Mouse (Mus musculus) embryonic facial prominence, embryonic 10.5 days (tissue): ENCODE measurements around the gene Olfr92. TPM values are rescaled to one million over a fixed set of nuclear protein-coding genes. Genes with fewer than 3 reads are reported as not detected.
"Not testable (repeated sequence)": the region's sequence is repeated elsewhere in the genome, so short reads cannot be mapped to it uniquely, and the experiment has no call there.

Source experiments
- DNase-seq: peaks from one replicate; pipeline ENCODE4 v3.0.0-alpha.2; 2017; ENCODE audit warnings: low spot score
- H3K27ac ChIP-seq: fragments of 300-500 bp; sonication (generic); replicated peaks from 2 replicates; pipeline ENCODE4 v1.5.1; 2016; ENCODE audit warnings: mild to moderate bottlenecking
- H3K27me3 ChIP-seq: fragments of 300-500 bp; sonication (generic); replicated peaks from 2 replicates; pipeline ENCODE4 v1.6.1; 2016; ENCODE audit warnings: low read depth, mild to moderate bottlenecking; ENCODE audit not compliant: poor library complexity, severe bottlenecking
- H3K36me3 ChIP-seq: fragments of 300-500 bp; sonication (generic); replicated peaks from 2 replicates; pipeline ENCODE4 v1.6.1; 2016; ENCODE audit warnings: mild to moderate bottlenecking, moderate library complexity
- H3K4me1 ChIP-seq: fragments of 300-500 bp; sonication (generic); 2 replicates; pipeline ENCODE4 v1.6.1; 2016
- H3K4me3 ChIP-seq: fragments of 300-500 bp; sonication (generic); 2 replicates; pipeline ENCODE4 v1.5.1; 2016; ENCODE audit warnings: mild to moderate bottlenecking, moderate library complexity
- H3K9me3 ChIP-seq: fragments of 300-500 bp; sonication (generic); 2 replicates; pipeline ENCODE4 v1.6.1; 2016; ENCODE audit warnings: mild to moderate bottlenecking
- WGBS: fragments of 180-500 bp; shearing (Covaris S2); methylation state at CpG from one replicate; pipeline ENCODE4 v1.1.7; 2016; 5-methylcytosine and 5-hydroxymethylcytosine counted together
- polyA plus RNA-seq: library from polyadenylated mRNA; unstranded; fragments of >200 nt; fragmentation: Nextera tagmentation; extraction: Ambion mirVana; gene quantifications from 2 replicates; pipeline ENCODE4 v1.2.1, GENCODE M21; 2016

Gene Olfr92
- not detected in 2 replicates for polyA plus RNA-seq

- Histone ChIP-seq H3K27ac (no peak within 1 kb of the TSS), H3K27me3 (no peaks in the 10 kb centered on the region), H3K4me3 (no peak within 1 kb of the TSS), H3K9me3 (no peaks in the 10 kb centered on the region), H3K4me1 (no peaks in the 10 kb centered on the region), H3K36me3 (no peaks in the 10 kb centered on the region)
- 86% methylated on average over 2 of the region's 2 CpGs for WGBS
- no peak for DNase-seq
Measured at GRCm38 (mm10) chr17:37119988-37120387, at the start of gene Olfr92. Gene Olfr92, minus strand, starts transcription at chr17:37120088.

DNA sequence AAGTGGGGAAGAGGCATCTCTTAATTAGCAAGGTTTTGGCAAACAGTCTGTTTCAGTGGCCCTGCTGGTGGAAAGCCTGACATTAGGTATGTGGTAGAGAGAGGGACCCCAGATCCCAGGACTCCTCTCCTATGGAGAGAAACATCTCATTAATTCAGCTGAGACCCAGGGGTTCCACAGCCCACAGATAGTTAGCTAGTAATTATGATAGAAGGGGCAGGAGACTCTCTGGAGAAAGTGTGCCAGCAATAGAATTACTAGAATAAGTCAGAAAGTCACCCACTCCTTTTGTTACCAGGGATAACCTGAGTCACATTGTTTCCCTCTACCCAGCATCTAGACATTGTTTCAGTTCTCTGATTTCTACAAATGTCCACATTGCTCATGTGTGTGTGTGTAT is 41.5 kb upstream of the Olfr92 start, which contains the start of gene Olfr93:
Gene Olfr93 (minus strand): TSS at position 101 of the 400 bp plus-strand sequence.
- Histone ChIP-seq H3K36me3 (no peaks in the 10 kb centered on the region), H3K4me1 (no peaks in the 10 kb centered on the region), H3K27ac (no peak within 1 kb of the TSS), H3K4me3 (no peak within 1 kb of the TSS), H3K9me3 (no peaks in the 10 kb centered on the region), H3K27me3 (no peaks in the 10 kb centered on the region)
- no peak for DNase-seq

DNA sequence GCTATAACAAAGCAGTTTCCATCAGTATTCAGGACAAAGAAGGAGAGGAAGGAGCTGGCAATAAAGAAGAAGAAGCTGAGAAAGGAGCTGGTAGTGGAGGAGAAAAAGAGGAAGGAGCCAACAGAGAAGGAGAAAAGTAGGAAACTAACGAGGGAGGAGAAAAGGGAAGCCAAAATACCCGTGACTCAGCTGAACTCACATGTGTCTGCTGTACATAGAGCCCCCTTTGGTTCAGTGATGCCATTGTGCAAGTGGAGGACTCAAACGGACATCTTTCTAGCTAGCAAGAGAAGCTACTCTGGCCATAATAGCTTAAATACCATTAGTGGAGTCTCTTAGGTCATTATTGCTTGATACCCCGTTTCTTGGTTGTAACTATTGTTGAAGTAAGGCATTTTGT is 11.5 kb upstream of the Olfr92 start:
- H3K4me1 ChIP-seq, DNase-seq, H3K36me3 ChIP-seq, H3K4me3 ChIP-seq, H3K27ac ChIP-seq, H3K9me3 ChIP-seq, H3K27me3 ChIP-seq: not testable (repeated sequence)
- WGBS, result 76% methylated on average over 4 of the region's 4 CpGs

GRCm38 (mm10) chr17:37098178-37098577 is 21.7 kb downstream of the Olfr92 start, which contains the start of gene Olfr91:
Gene Olfr91, minus strand, starts transcription at chr17:37098278.
- Histone ChIP-seq H3K4me1 (no peaks in the 10 kb centered on the region), H3K4me3 (no peak within 1 kb of the TSS), H3K27me3 (no peaks in the 10 kb centered on the region), H3K27ac (no peak within 1 kb of the TSS), H3K36me3 (no peaks in the 10 kb centered on the region), H3K9me3 (no peaks in the 10 kb centered on the region)
- WGBS, result 92% methylated on average over 1 of the region's 1 CpGs
- no peak for DNase-seq

GRCm38 (mm10) chr17:37093289-37093688 is 26.6 kb downstream of the Olfr92 start:
- Histone ChIP-seq H3K4me1 (no peaks in the 10 kb centered on the region), H3K9me3 (no peaks in the 10 kb centered on the region), H3K27ac (no peak overlapping the region), H3K27me3 (no peaks in the 10 kb centered on the region), H3K36me3 (no peaks in the 10 kb centered on the region), H3K4me3 (no peak overlapping the region)
- no peak for DNase-seq
- WGBS, result 85% methylated on average over 5 of the region's 5 CpGs

DNA sequence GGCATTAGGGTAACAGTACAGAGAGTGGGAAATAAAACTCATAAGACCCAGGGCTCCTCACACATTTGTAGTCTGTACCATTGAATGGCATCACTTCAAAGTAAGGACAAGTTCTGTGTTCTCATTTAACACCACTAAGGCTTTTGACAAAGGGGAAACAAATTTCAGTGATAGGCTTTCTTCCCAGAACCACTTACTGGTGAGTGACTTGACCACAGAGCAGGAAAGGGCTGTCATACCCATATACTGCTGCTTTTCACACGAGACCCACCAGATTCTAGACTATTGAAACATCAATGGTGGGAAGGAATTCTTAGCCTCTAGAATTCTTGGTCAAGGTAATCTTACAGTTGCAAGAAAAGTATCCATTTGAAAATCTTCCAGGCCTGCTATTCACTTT is 27.7 kb downstream of the Olfr92 start:
- no peaks in the 10 kb centered on the region for H3K9me3 ChIP-seq
- H3K4me1 ChIP-seq, result no peaks in the 10 kb centered on the region
- no peak for DNase-seq
- no peaks in the 10 kb centered on the region for H3K36me3 ChIP-seq
- no peaks in the 10 kb centered on the region for H3K27me3 ChIP-seq
- WGBS, result 86% methylated on average over 1 of the region's 1 CpGs
- H3K4me3 ChIP-seq, result no peak overlapping the region
- no peak overlapping the region for H3K27ac ChIP-seq

GRCm38 (mm10) chr17:37088399-37088798 is 31.5 kb downstream of the Olfr92 start, which contains the start of gene Olfr90:
Gene Olfr90, minus strand, starts transcription at chr17:37088499.
- Histone ChIP-seq H3K27me3 (no peaks in the 10 kb centered on the region), H3K9me3 (no peaks in the 10 kb centered on the region)
- DNase-seq, result no peak

DNA sequence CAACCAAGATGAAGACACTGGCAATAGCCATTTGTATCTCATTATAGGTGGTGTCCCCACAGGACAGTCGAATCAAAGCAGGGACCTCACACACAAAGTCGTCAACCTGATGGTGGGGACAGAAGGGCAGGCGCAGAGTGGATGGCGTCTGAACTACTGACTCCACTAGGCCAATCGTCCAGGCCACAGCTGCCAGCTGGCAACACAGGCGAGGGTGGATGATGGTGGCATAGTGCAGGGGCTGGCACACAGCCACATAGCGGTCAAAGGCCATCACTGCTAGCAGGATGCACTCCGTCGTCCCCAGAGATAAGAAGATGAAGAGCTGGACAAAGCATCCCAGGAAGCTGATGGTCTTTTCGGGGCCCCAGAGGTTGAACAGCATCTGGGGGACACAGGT is 34.3 kb downstream of the Olfr92 start:
- Histone ChIP-seq H3K4me3 (no peak overlapping the region), H3K27me3 (no peaks in the 10 kb centered on the region), H3K36me3 (no peaks in the 10 kb centered on the region), H3K4me1 (no peaks in the 10 kb centered on the region), H3K27ac (no peak overlapping the region), H3K9me3 (no peaks in the 10 kb centered on the region)
- WGBS, result 85% methylated on average over 10 of the region's 10 CpGs
- DNase-seq, result no peak

More at GRCm38 (mm10) chr17:37088399-37088798, 31.5 kb downstream of the Olfr92 start, which contains the start of gene Olfr90:
- no peaks in the 10 kb centered on the region for H3K36me3 ChIP-seq
- H3K4me1 ChIP-seq, result no peaks in the 10 kb centered on the region
- H3K27ac ChIP-seq, result no peak within 1 kb of the TSS
- H3K4me3 ChIP-seq, result no peak within 1 kb of the TSS

GRCm38 (mm10) chr17:37084632-37085031 is 35.3 kb downstream of the Olfr92 start:
- WGBS, result 66% methylated on average over 5 of the region's 5 CpGs
- Histone ChIP-seq H3K27me3 (no peaks in the 10 kb centered on the region), H3K9me3 (no peaks in the 10 kb centered on the region), H3K36me3 (no peaks in the 10 kb centered on the region), H3K4me3 (no peak overlapping the region), H3K27ac (no peak overlapping the region), H3K4me1 (peaks cover 8% of the 10 kb centered on the region)
- no peak for DNase-seq

GRCm38 (mm10) chr17:37083327-37083726 is 36.6 kb downstream of the Olfr92 start:
- 6% methylated on average over 8 of the region's 8 CpGs for WGBS
- Histone ChIP-seq H3K4me1 (peaks cover 20% of the 10 kb centered on the region), H3K27ac (no peak overlapping the region), H3K9me3 (no peaks in the 10 kb centered on the region), H3K4me3 (no peak overlapping the region), H3K27me3 (no peaks in the 10 kb centered on the region), H3K36me3 (no peaks in the 10 kb centered on the region)
- peak; percentile 83 for DNase-seq

GRCm38 (mm10) chr17:37081659-37082058 is 38.2 kb downstream of the Olfr92 start:
- no peak overlapping the region for H3K4me3 ChIP-seq
- peaks cover 7% of the 10 kb centered on the region for H3K36me3 ChIP-seq
- DNase-seq, result no peak
- no peaks in the 10 kb centered on the region for H3K27me3 ChIP-seq
- H3K4me1 ChIP-seq, result peaks cover 26% of the 10 kb centered on the region
- no peak overlapping the region for H3K27ac ChIP-seq
- WGBS, result 89% methylated on average over 4 of the region's 4 CpGs
- H3K9me3 ChIP-seq, result no peaks in the 10 kb centered on the region

- H3K4me1 ChIP-seq, result peaks cover 26% of the 10 kb centered on the region
- H3K27ac ChIP-seq, result no peak overlapping the region
- 13% methylated on average over 5 of the region's 5 CpGs for WGBS
- no peak for DNase-seq
- H3K27me3 ChIP-seq, result no peaks in the 10 kb centered on the region
- H3K36me3 ChIP-seq, result peaks cover 23% of the 10 kb centered on the region
- H3K9me3 ChIP-seq, result no peaks in the 10 kb centered on the region
- H3K4me3 ChIP-seq, result no peak overlapping the region
Measured at GRCm38 (mm10) chr17:37080119-37080518, 39.8 kb downstream of the Olfr92 start.

DNA sequence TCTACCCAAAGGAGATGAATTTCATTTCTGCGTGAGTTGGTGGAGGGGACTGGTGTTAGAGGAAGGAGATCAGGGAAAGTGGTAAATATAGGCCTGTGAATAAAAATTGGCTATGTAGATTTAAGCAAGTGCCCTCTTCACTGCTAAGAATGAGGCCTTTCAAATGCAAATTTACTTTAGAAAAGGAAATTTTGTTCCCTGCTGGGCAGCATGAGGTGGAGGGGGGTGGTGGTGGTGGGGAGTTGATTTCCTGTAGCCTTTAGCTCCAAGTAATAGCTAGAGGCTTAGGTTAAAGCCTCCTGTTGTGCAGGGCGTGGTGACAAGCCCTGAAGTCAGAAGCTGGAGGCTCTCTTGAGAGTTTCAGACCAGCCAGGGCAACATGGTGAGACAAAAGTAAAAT is 40.9 kb downstream of the Olfr92 start:
- 10% methylated on average over 2 of the region's 2 CpGs for WGBS
- H3K36me3 ChIP-seq, result peaks cover 34% of the 10 kb centered on the region
- H3K4me1 ChIP-seq, result peaks cover 26% of the 10 kb centered on the region
- no peak for DNase-seq
- no peaks in the 10 kb centered on the region for H3K9me3 ChIP-seq
- no peak overlapping the region for H3K27ac ChIP-seq
- no peaks in the 10 kb centered on the region for H3K27me3 ChIP-seq
- no peak overlapping the region for H3K4me3 ChIP-seq

- H3K36me3 ChIP-seq, result peaks cover 42% of the 10 kb centered on the region
- DNase-seq, result no peak
- WGBS, result 16% methylated on average over 1 of the region's 1 CpGs
- no peaks in the 10 kb centered on the region for H3K27me3 ChIP-seq
- no peaks in the 10 kb centered on the region for H3K9me3 ChIP-seq
- no peak overlapping the region for H3K4me3 ChIP-seq
- peaks cover 26% of the 10 kb centered on the region for H3K4me1 ChIP-seq
- no peak overlapping the region for H3K27ac ChIP-seq
Measured at GRCm38 (mm10) chr17:37078193-37078592, 41.7 kb downstream of the Olfr92 start.
